Mouse (Mus musculus): ENCODE measurements at regions not wholly inside any gene's neighbourhood (a gene's known extent, or its start where the extent isn't known, plus 50 kb on each side); places are given as distances from the start of the nearest gene placed in this dataset.

- no peak for DNase-seq
- 91% methylated on average over 2 of the region's 2 CpGs for WGBS
- no peak for TF ChIP-seq CTCF (IDR thresholded peaks at IDR 0.05; ENCODE audit: insufficient read depth, low read length)
- TF ChIP-seq POLR2A (IDR thresholded peaks at IDR 0.05; ENCODE audit: borderline replicate concordance, extremely low read depth, low read depth, low read length) = no peak
- H3K4me3 ChIP-seq (replicated peaks; ENCODE audit: extremely low read depth, low read depth, low read length) = no peak overlapping the region
- H3K4me1 ChIP-seq (ENCODE audit: control insufficient read depth, insufficient read depth, low read length) = no peaks in the 10 kb centered on the region
Observed at GRCm38 (mm10) chr8:86428998-86429651, 151.4 kb downstream of the Abcc12 start.

- 44% methylated on average over 5 of the region's 5 CpGs for WGBS
- DNase-seq = no peak
Observed at GRCm38 (mm10) chr8:86428131-86428530, 152.4 kb downstream of the Abcc12 start.

GRCm38 (mm10) chr8:86426056-86426455 lies 154.4 kb downstream of the Abcc12 start:
- WGBS = 65% methylated on average over 4 of the region's 4 CpGs
- no peak overlapping the region for H3K4me3 ChIP-seq (replicated peaks; ENCODE audit: extremely low read depth, low read depth, low read length)
- no peak for DNase-seq
- H3K4me1 ChIP-seq (ENCODE audit: control insufficient read depth, insufficient read depth, low read length) = no peaks in the 10 kb centered on the region
- TF ChIP-seq CTCF (IDR thresholded peaks at IDR 0.05; ENCODE audit: insufficient read depth, low read length) = no peak
- TF ChIP-seq POLR2A (IDR thresholded peaks at IDR 0.05; ENCODE audit: borderline replicate concordance, extremely low read depth, low read depth, low read length) = no peak

More at GRCm38 (mm10) chr8:86428131-86428530, 152.4 kb downstream of the Abcc12 start:
- no peak for TF ChIP-seq CTCF (IDR thresholded peaks at IDR 0.05; ENCODE audit: insufficient read depth, low read length)
- no peak for TF ChIP-seq POLR2A (IDR thresholded peaks at IDR 0.05; ENCODE audit: borderline replicate concordance, extremely low read depth, low read depth, low read length)
- Histone ChIP-seq H3K4me1 (ENCODE audit: control insufficient read depth, insufficient read depth, low read length) (no peaks in the 10 kb centered on the region), H3K4me3 (replicated peaks; ENCODE audit: extremely low read depth, low read depth, low read length) (no peak overlapping the region)

GRCm38 (mm10) chr8:86425382-86425781 lies 155.1 kb downstream of the Abcc12 start:
- Histone ChIP-seq H3K4me1 (ENCODE audit: control insufficient read depth, insufficient read depth, low read length) (no peaks in the 10 kb centered on the region), H3K4me3 (replicated peaks; ENCODE audit: extremely low read depth, low read depth, low read length) (no peak overlapping the region)
- no peak for DNase-seq
- WGBS = 82% methylated on average over 3 of the region's 3 CpGs
- no peak for TF ChIP-seq CTCF (IDR thresholded peaks at IDR 0.05; ENCODE audit: insufficient read depth, low read length)
- no peak for TF ChIP-seq POLR2A (IDR thresholded peaks at IDR 0.05; ENCODE audit: borderline replicate concordance, extremely low read depth, low read depth, low read length)

- no peak for TF ChIP-seq POLR2A (IDR thresholded peaks at IDR 0.05; ENCODE audit: borderline replicate concordance, extremely low read depth, low read depth, low read length)
- no peak for TF ChIP-seq CTCF (IDR thresholded peaks at IDR 0.05; ENCODE audit: insufficient read depth, low read length)
- WGBS = 68% methylated on average over 5 of the region's 5 CpGs
- DNase-seq = no peak
- Histone ChIP-seq H3K4me3 (replicated peaks; ENCODE audit: extremely low read depth, low read depth, low read length) (no peak overlapping the region), H3K4me1 (ENCODE audit: control insufficient read depth, insufficient read depth, low read length) (no peaks in the 10 kb centered on the region)
Observed at GRCm38 (mm10) chr8:86419059-86419651, 161.3 kb downstream of the Abcc12 start.

- TF ChIP-seq CTCF (IDR thresholded peaks at IDR 0.05; ENCODE audit: insufficient read depth, low read length) (no peak), POLR2A (IDR thresholded peaks at IDR 0.05; ENCODE audit: borderline replicate concordance, extremely low read depth, low read depth, low read length) (no peak)
Observed at GRCm38 (mm10) chr8:86418414-86418981, 162.0 kb downstream of the Abcc12 start.

GRCm38 (mm10) chr8:86415208-86415607 lies 165.3 kb downstream of the Abcc12 start:
- DNase-seq = no peak
- TF ChIP-seq CTCF (IDR thresholded peaks at IDR 0.05; ENCODE audit: insufficient read depth, low read length) = no peak
- WGBS = 87% methylated on average over 2 of the region's 2 CpGs
- H3K4me1 ChIP-seq (ENCODE audit: control insufficient read depth, insufficient read depth, low read length) = no peaks in the 10 kb centered on the region
- H3K4me3 ChIP-seq (replicated peaks; ENCODE audit: extremely low read depth, low read depth, low read length) = no peak overlapping the region

More at GRCm38 (mm10) chr8:86418414-86418981, 162.0 kb downstream of the Abcc12 start:
- DNase-seq = no peak
- no peaks in the 10 kb centered on the region for H3K4me1 ChIP-seq (ENCODE audit: control insufficient read depth, insufficient read depth, low read length)
- WGBS = 70% methylated on average over 7 of the region's 7 CpGs
- H3K4me3 ChIP-seq (replicated peaks; ENCODE audit: extremely low read depth, low read depth, low read length) = no peak overlapping the region

- 76% methylated on average over 8 of the region's 8 CpGs for WGBS
- no peak for DNase-seq
- Histone ChIP-seq H3K4me1 (ENCODE audit: control insufficient read depth, insufficient read depth, low read length) (no peaks in the 10 kb centered on the region), H3K4me3 (replicated peaks; ENCODE audit: extremely low read depth, low read depth, low read length) (no peak overlapping the region)
- TF ChIP-seq POLR2A (IDR thresholded peaks at IDR 0.05; ENCODE audit: borderline replicate concordance, extremely low read depth, low read depth, low read length) = no peak
- TF ChIP-seq CTCF (IDR thresholded peaks at IDR 0.05; ENCODE audit: insufficient read depth, low read length) = no peak
Observed at GRCm38 (mm10) chr8:86411232-86411631, 169.3 kb downstream of the Abcc12 start.

GRCm38 (mm10) chr8:86406196-86406595 lies 174.3 kb downstream of the Abcc12 start:
- no peak for DNase-seq
- H3K4me3 ChIP-seq (replicated peaks; ENCODE audit: extremely low read depth, low read depth, low read length) = no peak overlapping the region
- WGBS = 42% methylated on average over 3 of the region's 3 CpGs
- H3K4me1 ChIP-seq (ENCODE audit: control insufficient read depth, insufficient read depth, low read length) = no peaks in the 10 kb centered on the region
- TF ChIP-seq POLR2A (IDR thresholded peaks at IDR 0.05; ENCODE audit: borderline replicate concordance, extremely low read depth, low read depth, low read length) = no peak
- TF ChIP-seq CTCF (IDR thresholded peaks at IDR 0.05; ENCODE audit: insufficient read depth, low read length) = no peak

- DNase-seq = no peak
- no peak for TF ChIP-seq POLR2A (IDR thresholded peaks at IDR 0.05; ENCODE audit: borderline replicate concordance, extremely low read depth, low read depth, low read length)
- no peak for TF ChIP-seq CTCF (IDR thresholded peaks at IDR 0.05; ENCODE audit: insufficient read depth, low read length)
- no peak overlapping the region for H3K4me3 ChIP-seq (replicated peaks; ENCODE audit: extremely low read depth, low read depth, low read length)
- 75% methylated on average over 4 of the region's 4 CpGs for WGBS
- no peaks in the 10 kb centered on the region for H3K4me1 ChIP-seq (ENCODE audit: control insufficient read depth, insufficient read depth, low read length)
Observed at GRCm38 (mm10) chr8:86403434-86403833, 177.1 kb downstream of the Abcc12 start.
